Mouse (Mus musculus): ENCODE measurements around the gene Omp. TPM values are rescaled to one million over a fixed set of nuclear protein-coding genes. Genes with fewer than 3 reads are reported as not detected.

Gene Omp
- polyA plus RNA-seq, 1 experiment from 2014 or later: 0.68 TPM

DNA sequence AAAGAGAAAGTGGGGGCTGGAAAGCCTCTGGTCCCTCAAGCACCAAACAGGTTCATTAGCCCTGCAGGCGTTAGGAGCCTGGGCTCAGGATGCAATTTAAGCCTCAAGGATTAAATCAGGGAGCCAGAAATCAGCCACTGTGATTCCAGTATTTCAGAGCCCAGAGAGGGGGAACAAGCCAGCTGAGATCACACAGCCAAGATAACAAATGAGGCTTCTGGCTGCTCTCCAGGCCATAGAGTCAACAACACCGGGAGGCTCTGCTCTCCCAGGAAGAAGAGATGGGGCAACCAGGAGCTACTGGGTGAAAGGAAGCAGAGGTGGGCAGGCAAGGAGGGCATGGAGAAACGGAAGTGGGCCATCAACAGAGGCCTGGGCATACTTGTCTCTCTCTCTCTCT lies 18.4 kb upstream of the Omp start:
- no peak for ATAC-seq (ENCODE audit: low FRiP score, low read depth)
- 63% methylated on average over 3 of the region's 3 CpGs for WGBS
- peaks cover 6% of the 10 kb centered on the region; the same call in 1 of the 2 replicates for H3K36me3 ChIP-seq
- H3K27ac ChIP-seq: no peak overlapping the region
- H3K9ac ChIP-seq: no peak overlapping the region
- H3K4me1 ChIP-seq: peaks cover 27% of the 10 kb centered on the region
- no peaks in the 10 kb centered on the region for H3K27me3 ChIP-seq (replicated peaks)
- no peaks in the 10 kb centered on the region for H3K9me3 ChIP-seq
- H3K4me3 ChIP-seq: no peak overlapping the region
- H3K4me2 ChIP-seq (replicated peaks): no peak overlapping the region

DNA sequence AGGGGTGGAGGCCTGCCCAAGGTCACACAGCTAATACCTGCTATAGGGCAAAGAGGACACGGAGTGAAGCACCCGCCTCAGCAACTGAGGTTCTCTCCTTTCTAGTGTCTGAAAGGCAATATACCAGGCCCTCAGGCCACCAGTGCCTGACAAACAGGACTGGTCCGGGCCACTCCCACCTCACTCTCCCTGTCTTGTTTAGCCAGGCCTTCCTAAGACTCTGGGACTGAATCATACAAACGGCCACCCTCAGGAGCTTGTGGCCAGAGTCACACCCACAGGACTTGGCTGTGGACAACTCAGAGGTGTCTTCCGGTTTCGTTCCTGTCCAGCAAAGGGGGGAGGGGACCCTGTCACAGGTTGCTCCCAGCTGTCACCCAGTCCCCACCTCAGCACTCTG lies 16.9 kb upstream of the Omp start:
- Histone ChIP-seq H3K9me3 (no peaks in the 10 kb centered on the region), H3K4me3 (no peak overlapping the region), H3K36me3 (peaks cover 6% of the 10 kb centered on the region; the same call in 1 of the 2 replicates), H3K4me1 (peaks cover 34% of the 10 kb centered on the region), H3K4me2 (replicated peaks) (no peak overlapping the region), H3K27me3 (replicated peaks) (no peaks in the 10 kb centered on the region), H3K27ac (no peak overlapping the region), H3K9ac (no peak overlapping the region)
- no peak for ATAC-seq (ENCODE audit: low FRiP score, low read depth)
- WGBS: 77% methylated on average over 6 of the region's 6 CpGs

DNA sequence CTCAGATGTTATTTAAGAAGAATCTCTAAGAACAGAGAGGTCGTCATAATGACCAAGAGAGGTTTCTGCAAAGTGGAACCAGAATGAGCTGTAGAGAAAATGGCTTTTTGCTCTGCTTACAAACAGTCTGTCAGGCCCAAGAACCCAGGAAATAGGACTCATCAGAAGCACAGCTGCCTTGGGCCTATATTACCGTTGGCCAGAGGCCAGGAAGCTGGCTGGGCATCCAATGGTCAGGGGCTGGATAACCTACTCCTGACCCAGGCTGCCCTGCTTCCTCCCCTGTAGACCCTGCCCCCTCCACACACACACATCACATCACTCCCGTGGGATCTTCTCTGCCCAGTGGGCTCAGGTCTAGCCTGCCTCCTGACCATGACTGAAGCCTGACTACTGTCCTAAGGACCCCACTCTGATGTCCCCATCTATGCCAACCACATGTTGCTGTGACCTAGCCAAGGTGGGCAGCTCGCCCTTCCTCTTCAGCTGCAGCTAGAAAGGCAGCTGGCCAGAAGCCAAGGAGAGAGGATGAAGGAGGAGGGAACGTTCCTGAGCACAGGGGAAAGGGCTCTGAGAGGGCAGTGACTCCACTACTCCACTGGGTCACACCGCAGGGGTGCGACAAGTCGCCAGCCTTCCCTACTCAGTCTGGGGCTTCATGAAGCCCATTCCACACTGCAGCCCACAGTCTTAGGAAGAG lies 14.9 kb upstream of the Omp start:
- no peak for ATAC-seq (ENCODE audit: low FRiP score, low read depth)
- Histone ChIP-seq H3K27ac (no peak overlapping the region), H3K9me3 (no peaks in the 10 kb centered on the region), H3K27me3 (replicated peaks) (no peaks in the 10 kb centered on the region), H3K36me3 (peaks cover 6% of the 10 kb centered on the region; the same call in 1 of the 2 replicates), H3K4me1 (peaks cover 38% of the 10 kb centered on the region), H3K9ac (no peak overlapping the region), H3K4me3 (no peak overlapping the region), H3K4me2 (replicated peaks) (no peak overlapping the region)
- 55% methylated on average over 8 of the region's 8 CpGs for WGBS

DNA sequence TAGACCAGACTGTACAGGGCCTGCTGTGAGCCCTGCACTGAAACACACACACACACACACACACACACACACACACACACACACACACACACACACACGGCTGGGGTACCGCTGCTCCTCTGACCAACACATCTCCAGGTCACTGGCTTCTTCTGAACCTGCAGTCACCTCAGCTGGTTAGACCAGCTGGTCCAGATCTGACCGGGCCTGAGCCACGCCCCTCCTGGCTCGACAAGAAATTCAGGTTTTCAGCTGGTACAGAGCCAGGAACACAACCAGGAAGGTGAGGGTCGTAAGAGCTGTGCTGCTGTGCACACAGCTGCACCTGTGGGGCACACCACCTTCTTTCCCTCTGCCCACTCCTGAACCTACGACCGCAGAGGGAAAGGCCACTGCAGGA lies 13.2 kb upstream of the Omp start:
- H3K9ac ChIP-seq: no peak overlapping the region
- H3K4me2 ChIP-seq (replicated peaks): no peak overlapping the region
- H3K36me3 ChIP-seq: peaks cover 6% of the 10 kb centered on the region; the same call in 1 of the 2 replicates
- no peaks in the 10 kb centered on the region for H3K9me3 ChIP-seq
- no peaks in the 10 kb centered on the region for H3K27me3 ChIP-seq (replicated peaks)
- peaks cover 28% of the 10 kb centered on the region for H3K4me1 ChIP-seq
- no peak overlapping the region for H3K4me3 ChIP-seq
- no peak for ATAC-seq (ENCODE audit: low FRiP score, low read depth)
- no peak overlapping the region for H3K27ac ChIP-seq
- 65% methylated on average over 8 of the region's 8 CpGs for WGBS

- peaks cover 6% of the 10 kb centered on the region; the same call in 1 of the 2 replicates for H3K36me3 ChIP-seq
- H3K9ac ChIP-seq: no peak overlapping the region
- no peak overlapping the region for H3K4me3 ChIP-seq
- peaks cover 28% of the 10 kb centered on the region for H3K4me1 ChIP-seq
- no peaks in the 10 kb centered on the region for H3K9me3 ChIP-seq
- no peak overlapping the region for H3K4me2 ChIP-seq (replicated peaks)
- H3K27me3 ChIP-seq (replicated peaks): no peaks in the 10 kb centered on the region
- no peak overlapping the region for H3K27ac ChIP-seq
- no peak for ATAC-seq (ENCODE audit: low FRiP score, low read depth)
- WGBS: 51% methylated on average over 5 of the region's 5 CpGs
Observed at GRCm38 (mm10) chr7:98157636-98158332, 12.5 kb upstream of the Omp start.

DNA sequence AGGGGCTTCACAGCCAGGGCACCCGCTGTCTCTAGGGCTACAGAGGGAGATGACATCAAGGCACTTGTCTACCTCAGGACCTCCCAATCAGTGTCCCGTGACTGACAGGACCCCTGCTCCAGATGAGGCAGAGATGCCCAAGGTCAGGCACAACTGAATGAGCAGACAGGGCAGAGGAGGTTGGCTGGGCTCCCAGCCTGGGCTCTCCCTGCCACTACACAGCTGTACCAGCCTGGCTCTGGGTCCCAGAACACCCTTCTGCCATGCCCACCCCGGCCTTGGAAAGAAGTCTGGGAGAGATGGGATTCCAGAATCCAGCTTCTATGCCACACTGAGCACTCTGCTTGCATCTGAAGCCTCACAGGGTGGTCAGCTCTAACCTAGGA lies 11.0 kb upstream of the Omp start:
- Histone ChIP-seq H3K27ac (no peak overlapping the region), H3K4me1 (peaks cover 40% of the 10 kb centered on the region), H3K27me3 (replicated peaks) (no peaks in the 10 kb centered on the region), H3K36me3 (peaks cover 4% of the 10 kb centered on the region; the same call in 1 of the 2 replicates), H3K9ac (no peak overlapping the region), H3K4me3 (no peak overlapping the region), H3K4me2 (replicated peaks) (no peak overlapping the region), H3K9me3 (no peaks in the 10 kb centered on the region)
- ATAC-seq (ENCODE audit: low FRiP score, low read depth): no peak
- WGBS: 63% methylated on average over 3 of the region's 3 CpGs

- no peak overlapping the region for H3K4me3 ChIP-seq
- no peaks in the 10 kb centered on the region; the same call in 1 of the 2 replicates for H3K36me3 ChIP-seq
- no peak overlapping the region for H3K27ac ChIP-seq
- no peaks in the 10 kb centered on the region for H3K27me3 ChIP-seq (replicated peaks)
- H3K4me2 ChIP-seq (replicated peaks): no peak overlapping the region
- peak; percentile 31; the same call in 1 of the 2 replicates for ATAC-seq (ENCODE audit: low FRiP score, low read depth)
- WGBS: 27% methylated on average over 7 of the region's 8 CpGs
- H3K9ac ChIP-seq: no peak overlapping the region
- peaks cover 38% of the 10 kb centered on the region for H3K4me1 ChIP-seq
- no peaks in the 10 kb centered on the region for H3K9me3 ChIP-seq
Observed at GRCm38 (mm10) chr7:98155546-98156279, 10.4 kb upstream of the Omp start.

DNA sequence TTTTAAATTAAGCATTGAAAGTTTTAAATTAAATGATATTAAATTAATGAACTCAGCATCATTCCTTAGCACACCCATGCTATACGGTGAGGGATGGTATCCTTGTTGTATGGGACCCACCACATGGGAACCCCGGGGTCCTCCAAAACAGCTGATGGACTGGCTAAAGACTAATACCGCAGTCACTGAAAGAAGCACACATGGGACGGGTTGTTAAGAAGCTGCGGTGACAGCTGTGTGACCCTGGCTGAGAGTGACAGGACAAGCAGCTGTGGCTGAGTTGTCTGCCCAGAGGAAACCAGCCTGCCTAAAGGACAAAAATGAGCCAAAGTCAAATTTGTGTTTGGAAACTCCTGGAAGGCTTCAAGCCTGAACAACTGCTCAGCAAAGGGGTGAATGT lies 8.6 kb upstream of the Omp start:
- H3K4me1 ChIP-seq: peaks cover 38% of the 10 kb centered on the region
- H3K4me3 ChIP-seq: no peak overlapping the region
- H3K27me3 ChIP-seq (replicated peaks): no peaks in the 10 kb centered on the region
- no peak overlapping the region for H3K9ac ChIP-seq
- H3K4me2 ChIP-seq (replicated peaks): no peak overlapping the region
- H3K27ac ChIP-seq: no peak overlapping the region
- 79% methylated on average over 5 of the region's 5 CpGs for WGBS
- H3K9me3 ChIP-seq: no peaks in the 10 kb centered on the region
- no peaks in the 10 kb centered on the region for H3K36me3 ChIP-seq
- no peak for ATAC-seq (ENCODE audit: low FRiP score, low read depth)

GRCm38 (mm10) chr7:98153345-98153744 lies 8.0 kb upstream of the Omp start:
- Histone ChIP-seq H3K4me3 (no peak overlapping the region), H3K4me2 (replicated peaks) (no peak overlapping the region), H3K4me1 (peaks cover 38% of the 10 kb centered on the region), H3K9me3 (no peaks in the 10 kb centered on the region), H3K27me3 (replicated peaks) (no peaks in the 10 kb centered on the region), H3K9ac (no peak overlapping the region), H3K27ac (no peak overlapping the region), H3K36me3 (no peaks in the 10 kb centered on the region)
- no peak for ATAC-seq (ENCODE audit: low FRiP score, low read depth)
- WGBS: 45% methylated on average over 3 of the region's 3 CpGs

DNA sequence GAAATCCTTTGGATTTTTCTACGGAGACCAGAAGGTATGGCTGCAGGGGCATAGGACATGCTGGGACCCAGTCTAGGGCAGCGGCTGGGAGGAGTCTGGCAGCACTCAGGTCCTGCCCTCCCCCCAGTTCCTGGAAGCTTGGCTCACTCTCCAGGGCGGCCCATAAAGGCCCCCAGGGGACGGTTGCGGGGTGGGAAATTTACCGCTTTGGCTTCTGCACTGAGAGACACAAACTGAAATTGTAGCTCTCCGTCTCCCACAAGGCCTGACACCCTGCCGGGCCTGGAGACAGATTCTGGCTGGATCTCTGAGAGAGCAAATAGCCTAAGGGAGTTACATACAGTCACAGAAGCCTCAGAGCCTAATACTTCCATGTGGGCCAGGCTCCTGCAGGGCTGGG lies 7.1 kb upstream of the Omp start:
- H3K27ac ChIP-seq: no peak overlapping the region
- no peak overlapping the region for H3K9ac ChIP-seq
- no peak overlapping the region for H3K4me3 ChIP-seq
- peaks cover 32% of the 10 kb centered on the region for H3K4me1 ChIP-seq
- H3K4me2 ChIP-seq (replicated peaks): no peak overlapping the region
- no peaks in the 10 kb centered on the region for H3K27me3 ChIP-seq (replicated peaks)
- no peak; the same call in 1 of the 2 replicates for ATAC-seq (ENCODE audit: low FRiP score, low read depth)
- 46% methylated on average over 8 of the region's 8 CpGs for WGBS
- H3K36me3 ChIP-seq: no peaks in the 10 kb centered on the region
- no peaks in the 10 kb centered on the region for H3K9me3 ChIP-seq

DNA sequence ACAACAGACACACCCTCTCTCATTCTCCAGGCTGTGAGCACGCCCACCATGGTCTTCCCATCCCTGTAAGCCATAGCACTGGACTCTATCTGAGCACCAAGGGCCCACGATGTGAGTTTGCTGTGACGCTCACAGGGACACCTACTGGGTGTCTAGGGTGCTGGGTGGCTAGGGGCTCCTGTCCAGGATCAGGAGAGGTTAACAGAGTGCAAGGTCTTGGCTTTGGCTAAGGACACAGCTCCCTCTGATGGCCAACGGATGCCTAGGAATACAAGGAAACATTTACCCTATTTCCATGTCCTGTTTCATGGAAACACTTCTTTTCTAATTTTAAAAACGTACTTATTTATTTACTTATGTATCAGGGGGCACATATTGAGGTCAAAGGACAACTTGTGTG lies 5.2 kb upstream of the Omp start:
- Histone ChIP-seq H3K36me3 (no peaks in the 10 kb centered on the region), H3K27ac (no peak overlapping the region), H3K9ac (no peak overlapping the region), H3K4me3 (no peak overlapping the region), H3K4me2 (replicated peaks) (no peak overlapping the region), H3K27me3 (replicated peaks) (no peaks in the 10 kb centered on the region), H3K9me3 (no peaks in the 10 kb centered on the region), H3K4me1 (peaks cover 22% of the 10 kb centered on the region)
- no peak for ATAC-seq (ENCODE audit: low FRiP score, low read depth)
- 57% methylated on average over 5 of the region's 5 CpGs for WGBS

GRCm38 (mm10) chr7:98149802-98150201 lies 4.5 kb upstream of the Omp start:
- Histone ChIP-seq H3K4me1 (peaks cover 22% of the 10 kb centered on the region), H3K9me3 (no peaks in the 10 kb centered on the region), H3K4me2 (replicated peaks) (no peak overlapping the region), H3K27me3 (replicated peaks) (no peaks in the 10 kb centered on the region), H3K4me3 (no peak overlapping the region), H3K27ac (no peak overlapping the region), H3K36me3 (no peaks in the 10 kb centered on the region), H3K9ac (no peak overlapping the region)
- ATAC-seq (ENCODE audit: low FRiP score, low read depth): no peak
- 20% methylated on average over 3 of the region's 3 CpGs for WGBS
